Mouse (Mus musculus) fat pad, adult 2 months (tissue): ENCODE measurements around the gene Gabarap.

Experiments used
- DNase-seq: peaks from one replicate; pipeline ENCODE4 v3.0.0-alpha.2; 2011; ENCODE audit warnings: low read depth, low spot score; ENCODE audit errors: extremely low read depth

Gabarap gene

GRCm38 (mm10) chr11:70020022-70020631, 29.2 kb downstream of the Gabarap start:
- DNase-seq, result no peak

- DNase-seq, result peak; percentile 36
Observed at GRCm38 (mm10) chr11:70020731-70021263, 29.9 kb downstream of the Gabarap start.

- peak; percentile 31 for DNase-seq
Observed at GRCm38 (mm10) chr11:70021264-70022132, 30.6 kb downstream of the Gabarap start.

GRCm38 (mm10) chr11:70023481-70024150, 32.7 kb downstream of the Gabarap start:
- DNase-seq, result no peak

GRCm38 (mm10) chr11:70024151-70024514, 33.2 kb downstream of the Gabarap start:
- DNase-seq, result no peak

GRCm38 (mm10) chr11:70026689-70027088, 35.7 kb downstream of the Gabarap start:
- no peak for DNase-seq

GRCm38 (mm10) chr11:70027397-70027796, 36.5 kb downstream of the Gabarap start:
- no peak for DNase-seq

GRCm38 (mm10) chr11:70028401-70029129, 37.6 kb downstream of the Gabarap start:
- no peak for DNase-seq

GRCm38 (mm10) chr11:70029130-70029801, 38.3 kb downstream of the Gabarap start:
- no peak for DNase-seq

GRCm38 (mm10) chr11:70029829-70030550, 39.0 kb downstream of the Gabarap start:
- no peak for DNase-seq

- DNase-seq, result no peak
Observed at GRCm38 (mm10) chr11:70030651-70031320, 39.8 kb downstream of the Gabarap start.

- DNase-seq, result no peak
Observed at GRCm38 (mm10) chr11:70031321-70031670, 40.4 kb downstream of the Gabarap start.

- DNase-seq, result no peak
Observed at GRCm38 (mm10) chr11:70038174-70038573, 47.2 kb downstream of the Gabarap start.

- DNase-seq, result no peak
Observed at GRCm38 (mm10) chr11:70039631-70040030, 48.7 kb downstream of the Gabarap start.

- DNase-seq, result no peak
Observed at GRCm38 (mm10) chr11:70040184-70040583, 49.2 kb downstream of the Gabarap start.

GRCm38 (mm10) chr11:70042309-70043085, 51.6 kb downstream of the Gabarap start:
- DNase-seq, result no peak

- DNase-seq, result no peak
Observed at GRCm38 (mm10) chr11:70043665-70044064, 52.7 kb downstream of the Gabarap start.
